Mouse (Mus musculus): ENCODE results near the gene Pigl. TPM values are rescaled to one million over a fixed set of nuclear protein-coding genes. Genes with fewer than 3 reads are reported as not detected.

Pigl gene
- total and polyA plus RNA-seq, 3 experiments = 3.1 to 3.5 (median 3.5) TPM

DNA sequence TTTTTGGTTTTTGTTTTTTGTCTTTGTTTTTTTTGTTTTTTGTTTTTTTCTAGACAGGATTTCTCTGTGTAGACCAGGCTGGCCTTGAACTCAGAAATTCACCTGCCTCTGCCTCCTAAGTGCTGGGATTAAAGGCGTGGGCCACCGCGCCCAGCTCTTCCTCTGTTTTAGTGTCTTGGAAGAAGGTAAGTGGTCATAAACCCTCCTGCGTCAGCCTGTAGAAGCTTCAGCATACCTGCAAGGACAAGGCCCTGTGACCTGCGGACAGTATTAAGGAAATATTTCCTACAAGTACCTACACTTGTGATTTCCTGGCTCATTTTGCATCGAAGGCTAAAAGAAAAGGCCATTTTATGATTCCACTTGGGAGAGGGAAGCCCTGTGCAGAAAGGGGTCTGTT, 35.4 kb downstream of the Pigl start:
- intact Hi-C loops (cut with DNase I) = loop anchor here (2.0 kb wide), 1 partner anchor 35 kb away; the partner anchor contains the start of genes Ncor1 and Pigl
- Histone ChIP-seq H3K9ac (ENCODE audit: low read depth, low read length) (no peak overlapping the region), H3K4me3 (no peak overlapping the region), H3K27ac (no peak overlapping the region), H3K36me3 (ENCODE audit: control insufficient read depth, insufficient read depth, low read length) (no peaks in the 10 kb centered on the region), H3K79me2 (replicated peaks; ENCODE audit: control insufficient read depth, insufficient read depth, low read length) (no peaks in the 10 kb centered on the region), H3K4me1 (ENCODE audit: control insufficient read depth, insufficient read depth, low read length) (peaks cover 15% of the 10 kb centered on the region), H3K27me3 (ENCODE audit: control insufficient read depth, insufficient read depth, low read length) (no peaks in the 10 kb centered on the region)
- DNase-seq = no peak
- 95% methylated on average over 6 of the region's 6 CpGs for WGBS
- TF ChIP-seq CTCF (IDR thresholded peaks at IDR 0.05) (no peak), EP300 (IDR thresholded peaks at IDR 0.05; ENCODE audit: insufficient read depth, low read depth, low read length) (no peak), POLR2A (IDR thresholded peaks at IDR 0.05; ENCODE audit: insufficient read depth, low read depth, low read length) (no peak)

DNA sequence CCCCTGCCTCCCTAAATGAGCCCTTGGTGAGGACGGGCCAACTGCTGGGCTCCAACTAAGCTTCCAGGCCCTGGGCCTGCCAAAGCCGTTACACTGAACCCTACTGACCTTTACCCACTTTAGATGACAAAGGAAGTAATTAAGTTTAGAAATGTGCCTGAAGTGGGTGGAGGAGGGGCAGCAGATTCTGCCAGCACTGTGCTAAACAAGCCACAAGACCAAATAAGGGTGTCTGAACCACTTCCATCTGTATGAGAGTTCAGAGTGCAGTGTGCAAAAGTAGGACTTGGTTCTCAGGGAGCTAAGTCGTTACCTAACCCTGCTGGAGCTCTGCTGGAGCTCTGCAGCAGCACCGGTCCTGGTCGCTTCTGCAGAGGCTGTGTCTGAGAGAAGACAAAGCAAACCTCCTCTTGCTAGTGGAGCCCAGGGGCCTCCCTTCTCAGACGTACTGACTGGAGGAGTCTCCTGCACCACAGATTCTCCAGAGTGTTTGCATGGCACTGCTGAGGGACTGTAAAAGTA, 36.6 kb downstream of the Pigl start:
- DNase-seq = peak; percentile 65 to 72
- intact Hi-C loops (cut with DNase I) = loop anchor here (2.0 to 5.0 kb wide), 2 partner anchors 36 to 53 kb away; partner anchors contain the start of genes Ncor1 and Pigl
- H3K27me3 ChIP-seq (ENCODE audit: control insufficient read depth, insufficient read depth, low read length) = no peaks in the 10 kb centered on the region
- peak overlapping the region; percentile 81 for H3K27ac ChIP-seq
- peak overlapping the region; percentile 43 for H3K9ac ChIP-seq (ENCODE audit: low read depth, low read length)
- peak overlapping the region; percentile 13; the same call in 1 of the 2 replicates for H3K4me3 ChIP-seq
- no peaks in the 10 kb centered on the region for H3K79me2 ChIP-seq (replicated peaks; ENCODE audit: control insufficient read depth, insufficient read depth, low read length)
- WGBS = 9% methylated on average over 6 of the region's 6 CpGs
- 0 out of 2 replicates have a peak, but pooled peaks have one; percentile 48 for TF ChIP-seq EP300 (IDR thresholded peaks at IDR 0.05; ENCODE audit: insufficient read depth, low read depth, low read length)
- TF ChIP-seq CTCF (IDR thresholded peaks at IDR 0.05) = no peak
- peak; percentile 46 for TF ChIP-seq POLR2A (IDR thresholded peaks at IDR 0.05; ENCODE audit: insufficient read depth, low read depth, low read length)
- no peaks in the 10 kb centered on the region for H3K36me3 ChIP-seq (ENCODE audit: control insufficient read depth, insufficient read depth, low read length)
- peaks cover 15% of the 10 kb centered on the region for H3K4me1 ChIP-seq (ENCODE audit: control insufficient read depth, insufficient read depth, low read length)

DNA sequence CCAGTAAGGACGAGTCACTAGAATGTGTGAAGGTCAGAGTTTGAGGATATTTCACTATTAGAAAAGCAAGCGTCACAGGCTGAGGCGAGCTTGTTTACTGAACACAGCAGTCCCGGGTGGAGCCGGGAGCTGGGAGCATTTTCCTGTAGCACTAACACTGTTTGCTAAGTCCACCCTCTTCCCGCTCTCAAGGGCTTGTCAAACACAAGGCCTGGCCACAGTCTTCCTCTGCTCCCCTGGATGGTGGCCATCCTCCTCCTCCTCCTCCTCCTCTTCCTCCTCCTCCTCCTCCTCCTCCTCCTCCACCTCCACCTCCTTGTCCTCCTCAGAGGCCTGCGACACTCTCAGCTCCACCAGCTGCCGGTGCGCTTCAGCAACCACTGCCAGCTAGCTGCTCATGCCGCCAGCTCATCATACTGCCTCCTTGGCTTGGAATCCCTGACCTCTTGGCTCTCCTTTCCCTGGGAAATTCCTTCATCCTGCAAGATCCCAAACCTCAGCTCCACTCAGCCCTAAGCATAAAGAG, 37.1 kb downstream of the Pigl start:
- H3K27ac ChIP-seq = peak overlapping the region; percentile 81
- TF ChIP-seq POLR2A (IDR thresholded peaks at IDR 0.05; ENCODE audit: insufficient read depth, low read depth, low read length) (no peak), EP300 (IDR thresholded peaks at IDR 0.05; ENCODE audit: insufficient read depth, low read depth, low read length) (no peak), CTCF (IDR thresholded peaks at IDR 0.05) (no peak)
- WGBS = 17% methylated on average over 8 of the region's 10 CpGs
- H3K4me1 ChIP-seq (ENCODE audit: control insufficient read depth, insufficient read depth, low read length) = peaks cover 15% of the 10 kb centered on the region
- peak overlapping the region; percentile 13; the same call in 1 of the 2 replicates for H3K4me3 ChIP-seq
- no peaks in the 10 kb centered on the region for H3K79me2 ChIP-seq (replicated peaks; ENCODE audit: control insufficient read depth, insufficient read depth, low read length)
- intact Hi-C loops (cut with DNase I) = loop anchor here (2.0 to 5.0 kb wide), 2 partner anchors 37 to 53 kb away; partner anchors contain the start of genes Ncor1 and Pigl
- DNase-seq = peak; percentile 67 to 68
- no peaks in the 10 kb centered on the region for H3K36me3 ChIP-seq (ENCODE audit: control insufficient read depth, insufficient read depth, low read length)
- peak overlapping the region; percentile 43 for H3K9ac ChIP-seq (ENCODE audit: low read depth, low read length)
- H3K27me3 ChIP-seq (ENCODE audit: control insufficient read depth, insufficient read depth, low read length) = no peaks in the 10 kb centered on the region

- TF ChIP-seq POLR2A (IDR thresholded peaks at IDR 0.05; ENCODE audit: insufficient read depth, low read depth, low read length) = no peak
- peak; percentile 86 for TF ChIP-seq CTCF (IDR thresholded peaks at IDR 0.05)
- peaks cover 15% of the 10 kb centered on the region for H3K4me1 ChIP-seq (ENCODE audit: control insufficient read depth, insufficient read depth, low read length)
- peak overlapping the region; percentile 81 for H3K27ac ChIP-seq
- WGBS = 51% methylated on average over 5 of the region's 5 CpGs
- H3K36me3 ChIP-seq (ENCODE audit: control insufficient read depth, insufficient read depth, low read length) = no peaks in the 10 kb centered on the region
- peak; percentile 8 to 31 for DNase-seq
- H3K9ac ChIP-seq (ENCODE audit: low read depth, low read length) = no peak overlapping the region
- H3K4me3 ChIP-seq = no peak overlapping the region
- no peaks in the 10 kb centered on the region for H3K27me3 ChIP-seq (ENCODE audit: control insufficient read depth, insufficient read depth, low read length)
- H3K79me2 ChIP-seq (replicated peaks; ENCODE audit: control insufficient read depth, insufficient read depth, low read length) = no peaks in the 10 kb centered on the region
- intact Hi-C loops (cut with DNase I) = loop anchor here (2.0 to 5.0 kb wide), 2 partner anchors 54 to 99 kb away; no protein-coding TSS in a partner anchor
Observed at GRCm38 (mm10) chr11:62496151-62496715, 38.0 kb downstream of the Pigl start.

- no peak for DNase-seq
- TF ChIP-seq CTCF (IDR thresholded peaks at IDR 0.05) (no peak), EP300 (IDR thresholded peaks at IDR 0.05; ENCODE audit: insufficient read depth, low read depth, low read length) (no peak), POLR2A (IDR thresholded peaks at IDR 0.05; ENCODE audit: insufficient read depth, low read depth, low read length) (no peak)
- Histone ChIP-seq H3K4me3 (no peak overlapping the region), H3K4me1 (ENCODE audit: control insufficient read depth, insufficient read depth, low read length) (peaks cover 15% of the 10 kb centered on the region), H3K27me3 (ENCODE audit: control insufficient read depth, insufficient read depth, low read length) (no peaks in the 10 kb centered on the region), H3K36me3 (ENCODE audit: control insufficient read depth, insufficient read depth, low read length) (no peaks in the 10 kb centered on the region), H3K9ac (ENCODE audit: low read depth, low read length) (no peak overlapping the region), H3K79me2 (replicated peaks; ENCODE audit: control insufficient read depth, insufficient read depth, low read length) (no peaks in the 10 kb centered on the region), H3K27ac (no peak overlapping the region)
- intact Hi-C loops (cut with DNase I) = loop anchor here (2.0 to 5.0 kb wide), 2 partner anchors 55 to 100 kb away; no protein-coding TSS in a partner anchor
- 62% methylated on average over 3 of the region's 3 CpGs for WGBS
Observed at GRCm38 (mm10) chr11:62497181-62497580, 38.9 kb downstream of the Pigl start.

DNA sequence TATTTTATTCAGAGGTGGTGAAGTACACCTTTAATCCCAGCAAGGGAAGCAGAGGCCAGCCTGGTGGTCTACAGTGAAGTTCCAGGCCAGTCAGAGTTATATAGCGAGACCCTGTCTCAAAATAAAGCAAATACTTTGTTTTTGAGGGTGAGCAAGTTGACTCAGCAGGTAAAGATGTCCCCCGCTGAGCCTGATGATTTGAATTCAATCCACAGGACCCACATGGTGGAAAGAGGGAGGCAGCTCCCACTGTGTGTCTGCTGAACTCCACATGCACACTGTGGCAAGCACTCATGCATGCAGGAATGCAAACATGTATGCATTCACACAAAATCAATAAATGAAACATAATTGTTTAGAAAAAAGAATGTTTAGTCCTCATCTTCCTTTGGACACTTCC, 40.5 kb downstream of the Pigl start:
- intact Hi-C loops (cut with DNase I) = loop anchor here (5.0 kb wide), 1 partner anchor 57 kb away; no protein-coding TSS in a partner anchor

More for the DNA sequence above, 40.5 kb downstream of the Pigl start:
- Histone ChIP-seq H3K27me3 (ENCODE audit: control insufficient read depth, insufficient read depth, low read length) (no peaks in the 10 kb centered on the region), H3K36me3 (ENCODE audit: control insufficient read depth, insufficient read depth, low read length) (no peaks in the 10 kb centered on the region), H3K4me1 (ENCODE audit: control insufficient read depth, insufficient read depth, low read length) (peaks cover 15% of the 10 kb centered on the region), H3K9ac (ENCODE audit: low read depth, low read length) (no peak overlapping the region), H3K4me3 (no peak overlapping the region), H3K79me2 (replicated peaks; ENCODE audit: control insufficient read depth, insufficient read depth, low read length) (no peaks in the 10 kb centered on the region), H3K27ac (no peak overlapping the region)
- 94% methylated on average over 2 of the region's 2 CpGs for WGBS
- DNase-seq = no peak
- TF ChIP-seq CTCF (IDR thresholded peaks at IDR 0.05) = no peak
- no peak for TF ChIP-seq POLR2A (IDR thresholded peaks at IDR 0.05; ENCODE audit: insufficient read depth, low read depth, low read length)
- no peak for TF ChIP-seq EP300 (IDR thresholded peaks at IDR 0.05; ENCODE audit: insufficient read depth, low read depth, low read length)

Measured in heart, adult 2 months (tissue).